Mouse (Mus musculus) MEL (cell line): Measurements from ENCODE around the gene Gm45234. TPM values are rescaled to one million over a fixed set of nuclear protein-coding genes. Genes with fewer than 3 reads are reported as not detected.
A peak's percentile ranks its signal among the peaks of the same experiment; 100 is the strongest.

Experiments used
- DNase-seq: peaks from one replicate; pipeline ENCODE4 v3.0.0; 2011; ENCODE audit warnings: low read depth, low spot score
- H3K27ac ChIP-seq: 2 replicates; pipeline ENCODE4 v1.5.1; 2012; ENCODE audit warnings: low read depth, mild to moderate bottlenecking, control low read depth, low read length, moderate library complexity; ENCODE audit not compliant: control insufficient read depth
- H3K27me3 ChIP-seq, 2 experiments: fragments of 150-350 bp in 1 of 2; sonication (generic) in 1 of 2; 2 replicates each; pipeline ENCODE4 v1.6.1; 2012; ENCODE audit warnings: low read length in 2 of 2, mild to moderate bottlenecking in 2 of 2, improper control_type of control experiment in 1 of 2, moderate library complexity in 1 of 2; ENCODE audit not compliant: insufficient read depth in 2 of 2, control insufficient read depth in 1 of 2
- H3K36me3 ChIP-seq, 2 experiments: 2 replicates each; pipeline ENCODE4 v1.6.1; 2012 to 2014; ENCODE audit warnings: low read length in 2 of 2, improper control_type of control experiment in 1 of 2, inconsistent platforms in 1 of 2, mild to moderate bottlenecking in 1 of 2; ENCODE audit not compliant: insufficient read depth in 2 of 2, control insufficient read depth in 1 of 2
- H3K4me1 ChIP-seq, 2 experiments: fragments of 150-350 bp in 1 of 2; sonication (generic) in 1 of 2; 2 replicates each; pipeline ENCODE4 v1.6.1; 2012; ENCODE audit warnings: low read length in 2 of 2, improper control_type of control experiment in 1 of 2, mild to moderate bottlenecking in 1 of 2; ENCODE audit not compliant: insufficient read depth in 2 of 2, control insufficient read depth in 1 of 2
- H3K4me3 ChIP-seq, 2 experiments: fragments of 150-350 bp in 1 of 2; sonication (generic) in 1 of 2; 2 replicates each; pipeline ENCODE4 v1.5.1; 2012; ENCODE audit warnings: low read depth in 2 of 2, low read length in 2 of 2, mild to moderate bottlenecking in 2 of 2, moderate library complexity in 2 of 2, control low read depth in 1 of 2, improper control_type of control experiment in 1 of 2; ENCODE audit not compliant: control insufficient read depth in 1 of 2, insufficient read depth in 1 of 2
- H3K79me2 ChIP-seq: 2 replicates; pipeline ENCODE4 v1.6.1; 2012; ENCODE audit warnings: mild to moderate bottlenecking, low read length, moderate library complexity; ENCODE audit not compliant: control insufficient read depth, poor library complexity, insufficient read depth
- H3K9ac ChIP-seq: 2 replicates; pipeline ENCODE4 v1.6.1; 2012; ENCODE audit warnings: low read depth, mild to moderate bottlenecking, control low read depth, low read length, moderate library complexity; ENCODE audit not compliant: control insufficient read depth, poor library complexity, severe bottlenecking
- H3K9me3 ChIP-seq: fragments of 150-350 bp; sonication (generic); replicated peaks from 2 replicates; pipeline ENCODE4 v1.6.1; 2012; ENCODE audit warnings: mild to moderate bottlenecking, low read length, improper control_type of control experiment, moderate library complexity; ENCODE audit not compliant: insufficient read depth
- CHD1 ChIP-seq: IDR thresholded peaks from 2 replicates; pipeline ENCODE4 v1.6.1; 2012; ENCODE audit warnings: low read depth, mild to moderate bottlenecking, inconsistent platforms, low read length, improper control_type of control experiment
- CHD2 ChIP-seq: IDR thresholded peaks from 2 replicates; pipeline ENCODE4 v1.6.1; 2011; ENCODE audit warnings: low read length, improper control_type of control experiment
- E2F4 ChIP-seq: IDR thresholded peaks from 2 replicates; pipeline ENCODE4 v1.6.1; 2011; ENCODE audit warnings: low read depth, low read length, improper control_type of control experiment, borderline replicate concordance
- EP300 ChIP-seq, 2 experiments: IDR thresholded peaks; 2 replicates each; pipeline ENCODE4 v1.6.1; 2011; ENCODE audit warnings: improper control_type of control experiment in 2 of 2, low read length in 2 of 2, low read depth in 1 of 2, mild to moderate bottlenecking in 1 of 2
- ETS1 ChIP-seq: IDR thresholded peaks from 2 replicates; pipeline ENCODE4 v1.6.1; 2012; ENCODE audit warnings: low read depth, mild to moderate bottlenecking, inconsistent platforms, low read length, improper control_type of control experiment, moderate library complexity
- GABPA ChIP-seq: IDR thresholded peaks from 2 replicates; pipeline ENCODE4 v1.6.1; 2012; ENCODE audit warnings: low read depth, mild to moderate bottlenecking, inconsistent platforms, low read length, improper control_type of control experiment, moderate library complexity
- GATA1 ChIP-seq: IDR thresholded peaks from 2 replicates; pipeline ENCODE4 v1.6.1; 2011; ENCODE audit warnings: low read depth, low read length, improper control_type of control experiment
- HCFC1 ChIP-seq: IDR thresholded peaks from 2 replicates; pipeline ENCODE4 v1.6.1; 2012; ENCODE audit warnings: low read depth, mild to moderate bottlenecking, inconsistent platforms, low read length, improper control_type of control experiment, moderate library complexity
- JUND ChIP-seq: IDR thresholded peaks from 2 replicates; pipeline ENCODE4 v1.6.1; 2011; ENCODE audit warnings: low read depth, mild to moderate bottlenecking, improper control_type of control experiment, low read length
- KAT2A ChIP-seq: conservative IDR thresholded peaks from 2 replicates; pipeline ENCODE4 v1.6.1; 2012; ENCODE audit warnings: low read depth, low read length, improper control_type of control experiment, inconsistent platforms
- MAFK ChIP-seq: IDR thresholded peaks from 2 replicates; pipeline ENCODE4 v1.6.1; 2011; ENCODE audit warnings: low read depth, mild to moderate bottlenecking, low read length, improper control_type of control experiment, borderline replicate concordance
- MAX ChIP-seq: IDR thresholded peaks from 2 replicates; pipeline ENCODE4 v1.6.1; 2011; ENCODE audit warnings: low read length, improper control_type of control experiment
- MAZ ChIP-seq: IDR thresholded peaks from 2 replicates; pipeline ENCODE4 v1.6.1; 2012; ENCODE audit warnings: low read depth, mild to moderate bottlenecking, inconsistent platforms, low read length, improper control_type of control experiment
- MEF2A ChIP-seq: IDR thresholded peaks from 2 replicates; pipeline ENCODE4 v1.6.1; 2014; ENCODE audit warnings: low read depth, mild to moderate bottlenecking, inconsistent platforms, low read length, improper control_type of control experiment; ENCODE audit not compliant: poor library complexity, insufficient replicate concordance, severe bottlenecking; ENCODE audit errors: extremely low read depth
- MXI1 ChIP-seq: IDR thresholded peaks from 2 replicates; pipeline ENCODE4 v1.6.1; 2011; ENCODE audit warnings: mild to moderate bottlenecking, low read depth, low read length, improper control_type of control experiment
- MYB ChIP-seq: IDR thresholded peaks from 2 replicates; pipeline ENCODE4 v1.6.1; 2011; ENCODE audit warnings: mild to moderate bottlenecking, low read depth, low read length, improper control_type of control experiment
- MYC ChIP-seq: IDR thresholded peaks from 2 replicates; pipeline ENCODE4 v1.6.1; 2011; ENCODE audit warnings: low read depth, mild to moderate bottlenecking, low read length, improper control_type of control experiment, moderate library complexity
- NRF1 ChIP-seq: IDR thresholded peaks from 2 replicates; pipeline ENCODE4 v1.6.1; 2014; ENCODE audit warnings: low read depth, mild to moderate bottlenecking, inconsistent platforms, low read length, improper control_type of control experiment, moderate library complexity; ENCODE audit not compliant: poor library complexity, insufficient read depth, severe bottlenecking
- POLR2A ChIP-seq, 2 experiments: IDR thresholded peaks; 2 replicates each; pipeline ENCODE4 v1.6.1; 2011 to 2012; ENCODE audit warnings: low read length in 2 of 2, mild to moderate bottlenecking in 2 of 2, control low read depth in 1 of 2, improper control_type of control experiment in 1 of 2, low read depth in 1 of 2, moderate library complexity in 1 of 2; ENCODE audit not compliant: control insufficient read depth in 1 of 2, insufficient read depth in 1 of 2, poor library complexity in 1 of 2
- RAD21 ChIP-seq: IDR thresholded peaks from 2 replicates; pipeline ENCODE4 v1.6.1; 2011; ENCODE audit warnings: mild to moderate bottlenecking, low read depth, low read length, improper control_type of control experiment
- RCOR1 ChIP-seq: IDR thresholded peaks from 2 replicates; pipeline ENCODE4 v1.6.1; 2012; ENCODE audit warnings: low read depth, mild to moderate bottlenecking, inconsistent platforms, low read length, improper control_type of control experiment
- SIN3A ChIP-seq: IDR thresholded peaks from 2 replicates; pipeline ENCODE4 v1.6.1; 2012; ENCODE audit warnings: low read length, improper control_type of control experiment, inconsistent platforms
- SMC3 ChIP-seq: IDR thresholded peaks from 2 replicates; pipeline ENCODE4 v1.6.1; 2011; ENCODE audit warnings: low read depth, low read length, improper control_type of control experiment
- TAL1 ChIP-seq: IDR thresholded peaks from 2 replicates; pipeline ENCODE4 v1.6.1; 2012; ENCODE audit warnings: mild to moderate bottlenecking, inconsistent platforms, low read length, moderate library complexity, mixed read lengths
- TBP ChIP-seq: IDR thresholded peaks from 2 replicates; pipeline ENCODE4 v1.8.0; 2011; ENCODE audit warnings: low read depth, low read length, improper control_type of control experiment
- UBTF ChIP-seq: IDR thresholded peaks from 2 replicates; pipeline ENCODE4 v1.6.1; 2012; ENCODE audit warnings: low read depth, mild to moderate bottlenecking, inconsistent platforms, low read length, improper control_type of control experiment, moderate library complexity, borderline replicate concordance; ENCODE audit not compliant: insufficient read depth
- USF1 ChIP-seq: IDR thresholded peaks from 2 replicates; pipeline ENCODE4 v1.6.1; 2014; ENCODE audit warnings: low read depth, mild to moderate bottlenecking, inconsistent platforms, low read length, improper control_type of control experiment, moderate library complexity
- ZKSCAN1 ChIP-seq: IDR thresholded peaks from 2 replicates; pipeline ENCODE4 v1.6.1; 2012; ENCODE audit warnings: low read depth, mild to moderate bottlenecking, inconsistent platforms, low read length, improper control_type of control experiment, moderate library complexity
- ZMIZ1 ChIP-seq: IDR thresholded peaks from 2 replicates; pipeline ENCODE4 v1.6.1; 2012; ENCODE audit warnings: low read depth, mild to moderate bottlenecking, inconsistent platforms, low read length, improper control_type of control experiment, moderate library complexity
- polyA plus RNA-seq, 2 experiments: library from polyadenylated mRNA; stranded (reverse) in 1 of 2; unstranded in 1 of 2; fragments of >175 nt in 1 of 2; fragments of >200 nt in 1 of 2; gene quantifications; 2 replicates each; pipeline versions ENCODE4 v1.2.1 to v1.2.4; 2012; ENCODE audit warnings: low replicate concordance in 2 of 2, low read depth in 1 of 2; ENCODE audit not compliant: insufficient read length in 2 of 2, insufficient read depth in 1 of 2, missing spikeins in 1 of 2
- total RNA-seq: library from RNA; depleted of rRNA; stranded (reverse); fragments of 300-350 nt; gene quantifications from 2 replicates; pipeline ENCODE4 v1.2.3, GENCODE M21; 2012

Gm45234 gene
- total and polyA plus RNA-seq, 3 experiments = 0.15 TPM; not detected in 2

- TF ChIP-seq ETS1 (no peak), KAT2A (no peak), UBTF (no peak), RCOR1 (no peak), RAD21 (no peak), GABPA (no peak), SIN3A (no peak), E2F4 (no peak), MXI1 (no peak), SMC3 (no peak), MAX (no peak), MYC (no peak), POLR2A (IDR thresholded peaks at IDR 0.05; ENCODE audit: control insufficient read depth in 1 of 2, insufficient read depth in 1 of 2, low read depth in 1 of 2, low read length in 2 of 2, poor library complexity in 1 of 2) (no peak), USF1 (no peak), CHD2 (no peak), ZMIZ1 (no peak), NRF1 (no peak), GATA1 (no peak)
- Histone ChIP-seq H3K9me3 (no peaks in the 10 kb centered on the region), H3K27ac (peak overlapping the region; percentile 96), H3K4me3 (no peak overlapping the region), H3K9ac (peak overlapping the region; percentile 70), H3K4me1 (peaks cover 5 to 18% of the 10 kb centered on the region in 2 experiments), H3K79me2 (no peaks in the 10 kb centered on the region; the same call in 1 of the 2 replicates), H3K27me3 (no peaks in the 10 kb centered on the region), H3K36me3 (peaks cover 0 to 14% of the 10 kb centered on the region in 2 experiments; a peak in 2 of 4 replicates)
- DNase-seq = no peak
Observed at GRCm38 (mm10) chr6:124739231-124739796, 16.5 kb downstream of the Gm45234 start.

- no peak within 1 kb of the TSS for H3K4me3 ChIP-seq
- H3K9me3 ChIP-seq = no peaks in the 10 kb centered on the region
- TF ChIP-seq GATA1 (no peak), CHD2 (no peak), CHD1 (no peak), ZKSCAN1 (no peak), MEF2A (no peak), KAT2A (no peak), JUND (no peak), MAZ (no peak), TAL1 (no peak), TBP (no peak), HCFC1 (no peak), MAFK (no peak), EP300 (IDR thresholded peaks at IDR 0.05; ENCODE audit: low read depth in 1 of 2, low read length in 2 of 2) (no peak), ETS1 (no peak), RAD21 (no peak), MYB (no peak)
- H3K36me3 ChIP-seq = peaks cover 0 to 21% of the 10 kb centered on the region in 2 experiments; a peak in 2 of 4 replicates
- H3K27ac ChIP-seq = peak within 1 kb of the TSS; percentile 96
- H3K4me1 ChIP-seq = peaks cover 12 to 26% of the 10 kb centered on the region in 2 experiments
- H3K27me3 ChIP-seq = no peaks in the 10 kb centered on the region
- H3K9ac ChIP-seq = no peak within 1 kb of the TSS; the same call in 1 of the 2 replicates
- DNase-seq = no peak
- H3K79me2 ChIP-seq = no peaks in the 10 kb centered on the region; the same call in 1 of the 2 replicates
Observed at GRCm38 (mm10) chr6:124738511-124739023, 17.3 kb downstream of the Gm45234 start, which contains the start of gene Ptpn6. TSS of gene Ptpn6 (minus strand) at chr6:124738714.
